Mouse (Mus musculus): ENCODE measurements around the gene Crlf1. TPM values are rescaled to one million over a fixed set of nuclear protein-coding genes. Genes with fewer than 3 reads are reported as not detected.

Crlf1 gene
- polyA plus RNA-seq, 1 experiment from 2014 or later, result 1.6 TPM

DNA sequence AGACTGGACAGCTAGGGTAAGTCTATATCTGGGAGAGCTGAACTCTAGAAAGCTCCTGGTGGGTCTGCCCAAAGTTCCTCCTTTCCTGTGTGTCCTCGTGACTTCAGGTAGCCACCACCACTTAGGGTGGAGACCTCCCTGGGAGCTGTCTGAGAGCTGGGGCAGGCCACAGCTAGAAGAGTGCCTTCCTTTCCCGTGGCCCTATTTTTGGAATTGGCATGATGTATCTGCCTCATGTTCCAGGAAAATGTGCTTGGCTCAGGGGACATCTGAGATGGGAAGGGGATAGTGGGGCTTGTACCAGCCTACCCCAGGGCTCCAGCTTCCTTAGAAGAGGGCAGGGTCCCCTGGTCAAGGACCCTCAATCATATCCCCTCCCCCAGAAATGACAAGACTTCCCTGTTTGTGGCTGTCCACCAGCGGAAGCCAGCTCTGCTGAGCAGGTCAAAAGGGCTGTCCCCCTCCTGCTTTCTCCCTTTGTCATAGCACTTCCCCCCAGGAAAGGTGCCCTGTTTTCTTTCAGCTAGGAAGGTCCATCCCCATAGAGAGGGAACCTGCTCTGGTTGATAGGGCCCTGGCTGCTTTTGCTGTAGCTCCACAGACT, 58.7 kb downstream of the Crlf1 start:
- WGBS, result 69% methylated on average over 3 of the region's 3 CpGs
- Histone ChIP-seq H3K36me3 (ENCODE audit: control insufficient read depth, insufficient read depth, low read length) (no peaks in the 10 kb centered on the region), H3K4me1 (ENCODE audit: control insufficient read depth, insufficient read depth, low read length) (peaks cover 27% of the 10 kb centered on the region), H3K9me3 (ENCODE audit: control insufficient read depth, low read length) (no peaks in the 10 kb centered on the region), H3K4me3 (ENCODE audit: low read length) (no peak overlapping the region), H3K4me2 (ENCODE audit: low read depth, low read length) (no peak overlapping the region), H3K27me3 (replicated peaks; ENCODE audit: control insufficient read depth, insufficient read depth, low read length) (no peaks in the 10 kb centered on the region), H3K27ac (ENCODE audit: low read length) (no peak overlapping the region), H3K9ac (ENCODE audit: low read depth, low read length) (no peak overlapping the region)
- no peak for ATAC-seq

DNA sequence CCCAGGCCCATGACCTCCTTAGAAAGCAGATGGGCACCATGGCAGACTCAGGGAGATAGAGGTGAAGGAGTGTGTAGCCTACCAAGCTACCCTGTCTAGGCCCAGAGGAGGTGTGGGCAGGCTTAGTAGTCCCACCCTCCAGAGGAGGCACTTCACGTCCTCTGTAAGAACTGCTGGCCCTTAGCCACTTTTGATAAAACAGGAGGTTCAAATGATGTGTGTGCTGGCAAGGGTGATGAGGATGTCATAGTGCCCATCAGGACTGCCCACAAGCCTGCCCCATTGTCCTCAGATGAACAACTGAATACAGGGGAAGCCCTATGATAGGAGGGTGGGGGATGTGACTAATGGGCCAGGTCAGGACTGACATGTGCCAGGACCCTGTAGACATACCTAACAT, 59.9 kb downstream of the Crlf1 start:
- 31% methylated on average over 1 of the region's 1 CpGs for WGBS

More for the DNA sequence above, 59.9 kb downstream of the Crlf1 start:
- Histone ChIP-seq H3K4me1 (ENCODE audit: control insufficient read depth, insufficient read depth, low read length) (peaks cover 24% of the 10 kb centered on the region), H3K9ac (ENCODE audit: low read depth, low read length) (no peak overlapping the region), H3K27ac (ENCODE audit: low read length) (no peak overlapping the region), H3K9me3 (ENCODE audit: control insufficient read depth, low read length) (no peaks in the 10 kb centered on the region), H3K27me3 (replicated peaks; ENCODE audit: control insufficient read depth, insufficient read depth, low read length) (no peaks in the 10 kb centered on the region), H3K4me2 (ENCODE audit: low read depth, low read length) (no peak overlapping the region), H3K36me3 (ENCODE audit: control insufficient read depth, insufficient read depth, low read length) (no peaks in the 10 kb centered on the region), H3K4me3 (ENCODE audit: low read length) (no peak overlapping the region)
- no peak for ATAC-seq

Other genes starting within 250 kb of the Crlf1 start
- gene Homer3, start 210.3 kb upstream of the Crlf1 start, polyA plus RNA-seq (2015; fragmentation: Nextera tagmentation; extraction: Ambion mirVana), result 25.5 and 26.0 TPM in 2 replicates
- 44.2 and 48.4 TPM in 2 replicates for gene Ddx49, start 190.7 kb upstream of the Crlf1 start, polyA plus RNA-seq (2015; fragmentation: Nextera tagmentation; extraction: Ambion mirVana)
- 432 and 443 TPM in 2 replicates for gene Cope, start 190.6 kb upstream of the Crlf1 start, polyA plus RNA-seq (2015; fragmentation: Nextera tagmentation; extraction: Ambion mirVana)
- gene Cers1, start 177.4 kb upstream of the Crlf1 start, polyA plus RNA-seq (2015; fragmentation: Nextera tagmentation; extraction: Ambion mirVana), result 2.1 and 3.2 TPM in 2 replicates
- 0.53 and 0.78 TPM in 2 replicates for gene Gdf1, start 163.3 kb upstream of the Crlf1 start, polyA plus RNA-seq (2015; fragmentation: Nextera tagmentation; extraction: Ambion mirVana)
- gene Upf1, start 139.9 kb upstream of the Crlf1 start, polyA plus RNA-seq (2015; fragmentation: Nextera tagmentation; extraction: Ambion mirVana), result 6.8 and 7.4 TPM in 2 replicates
- gene Comp, start 119.6 kb upstream of the Crlf1 start, polyA plus RNA-seq (2015; fragmentation: Nextera tagmentation; extraction: Ambion mirVana), result 0.39 and 0.51 TPM in 2 replicates
- gene Crtc1, start 53.6 kb upstream of the Crlf1 start, polyA plus RNA-seq (2015; fragmentation: Nextera tagmentation; extraction: Ambion mirVana), result 12.9 and 16.4 TPM in 2 replicates
- gene Klhl26, start 16.2 kb upstream of the Crlf1 start, polyA plus RNA-seq (2015; fragmentation: Nextera tagmentation; extraction: Ambion mirVana), result 21.2 and 21.5 TPM in 2 replicates
- gene Tmem59l, start 5.8 kb upstream of the Crlf1 start, polyA plus RNA-seq (2015; fragmentation: Nextera tagmentation; extraction: Ambion mirVana), result 2.9 and 3.3 TPM in 2 replicates
- 130 and 137 TPM in 2 replicates for gene Rex1bd, start 13.6 kb downstream of the Crlf1 start, polyA plus RNA-seq (2015; fragmentation: Nextera tagmentation; extraction: Ambion mirVana)
- 991 TPM in 2 replicates for gene Uba52, start 17.6 kb downstream of the Crlf1 start, polyA plus RNA-seq (2015; fragmentation: Nextera tagmentation; extraction: Ambion mirVana)
- gene Fkbp8, start 34.6 kb downstream of the Crlf1 start, polyA plus RNA-seq (2015; fragmentation: Nextera tagmentation; extraction: Ambion mirVana), result 320 and 328 TPM in 2 replicates
- 65.3 and 67.3 TPM in 2 replicates for gene Kxd1, start 34.8 kb downstream of the Crlf1 start, polyA plus RNA-seq (2015; fragmentation: Nextera tagmentation; extraction: Ambion mirVana)
- gene Ell, start 46.3 kb downstream of the Crlf1 start, polyA plus RNA-seq (2015; fragmentation: Nextera tagmentation; extraction: Ambion mirVana), result 16.6 and 17.7 TPM in 2 replicates
- 105 and 121 TPM in 2 replicates for gene Isyna1, start 101.2 kb downstream of the Crlf1 start, polyA plus RNA-seq (2015; fragmentation: Nextera tagmentation; extraction: Ambion mirVana)
- 63.2 and 73.9 TPM in 2 replicates for gene Ssbp4, start 115.7 kb downstream of the Crlf1 start, polyA plus RNA-seq (2015; fragmentation: Nextera tagmentation; extraction: Ambion mirVana)
- gene Lrrc25, start 123.0 kb downstream of the Crlf1 start, polyA plus RNA-seq (2015; fragmentation: Nextera tagmentation; extraction: Ambion mirVana), result 2.9 and 3.0 TPM in 2 replicates
- 3.6 and 3.7 TPM in 2 replicates for gene Gdf15, start 139.3 kb downstream of the Crlf1 start, polyA plus RNA-seq (2015; fragmentation: Nextera tagmentation; extraction: Ambion mirVana)
- 88.3 and 101 TPM in 2 replicates for gene Pgpep1, start 167.2 kb downstream of the Crlf1 start, polyA plus RNA-seq (2015; fragmentation: Nextera tagmentation; extraction: Ambion mirVana)
- 228 and 246 TPM in 2 replicates for gene Lsm4, start 180.1 kb downstream of the Crlf1 start, polyA plus RNA-seq (2015; fragmentation: Nextera tagmentation; extraction: Ambion mirVana)
- gene Jund, start 205.8 kb downstream of the Crlf1 start, polyA plus RNA-seq (2015; fragmentation: Nextera tagmentation; extraction: Ambion mirVana), result 37.3 and 52.2 TPM in 2 replicates
- not detected in 2 replicates for gene Iqcn, start 210.3 kb downstream of the Crlf1 start, polyA plus RNA-seq (2015; fragmentation: Nextera tagmentation; extraction: Ambion mirVana)
- gene Gm3336, start 225.4 kb downstream of the Crlf1 start, polyA plus RNA-seq (2015; fragmentation: Nextera tagmentation; extraction: Ambion mirVana), result 3.3 and 4.1 TPM in 2 replicates
- gene Pde4c, start 230.6 kb downstream of the Crlf1 start, polyA plus RNA-seq (2015; fragmentation: Nextera tagmentation; extraction: Ambion mirVana), result 0.28 and 0.64 TPM in 2 replicates